Mouse (Mus musculus) liver, embryonic 16.5 days (tissue): Measurements from ENCODE around the gene Elavl4. TPM values are rescaled to one million over a fixed set of nuclear protein-coding genes. Genes with fewer than 3 reads are reported as not detected.

Source experiments
- ATAC-seq: fragments of 200-750 bp; cut with Nextera tagmentation; 2 replicates; pipeline ENCODE4 v1.8.0; 2017; ENCODE audit warnings: low read depth, mild to moderate bottlenecking, moderate number of reproducible peaks, moderate library complexity
- H3K27ac ChIP-seq: fragments of 300-500 bp; sonication (generic); 2 replicates; pipeline ENCODE4 v1.5.1; 2014; ENCODE audit warnings: mild to moderate bottlenecking, low read length
- H3K27me3 ChIP-seq: fragments of 300-500 bp; sonication (generic); 2 replicates; pipeline ENCODE4 v1.6.1; 2014; ENCODE audit warnings: low read depth, low read length, mixed read lengths; ENCODE audit not compliant: control insufficient read depth, insufficient read depth
- H3K36me3 ChIP-seq: fragments of 300-500 bp; sonication (generic); 2 replicates; pipeline ENCODE4 v1.6.1; 2014; ENCODE audit warnings: mild to moderate bottlenecking; ENCODE audit not compliant: control insufficient read depth, insufficient read depth
- H3K4me1 ChIP-seq: fragments of 300-500 bp; sonication (generic); 2 replicates; pipeline ENCODE4 v1.6.1; 2014; ENCODE audit warnings: low read depth, low read length, mixed read lengths; ENCODE audit not compliant: control insufficient read depth
- H3K4me2 ChIP-seq: fragments of 300-500 bp; sonication (generic); 2 replicates; pipeline ENCODE4 v1.6.1; 2014; ENCODE audit warnings: low read depth, low read length, mixed read lengths
- H3K4me3 ChIP-seq: fragments of 300-500 bp; sonication (generic); 2 replicates; pipeline ENCODE4 v1.5.1; 2014; ENCODE audit warnings: low read depth, mild to moderate bottlenecking, low read length
- H3K9ac ChIP-seq: fragments of 300-500 bp; sonication (generic); 2 replicates; pipeline ENCODE4 v1.6.1; 2014; ENCODE audit warnings: low read depth, low read length
- H3K9me3 ChIP-seq: fragments of 300-500 bp; sonication (generic); replicated peaks from 2 replicates; pipeline ENCODE4 v1.6.1; 2016; ENCODE audit warnings: low read length; ENCODE audit not compliant: control insufficient read depth
- WGBS: fragments of 180-500 bp; shearing (Covaris S2); extraction: QIAGEN DNeasy Blood & Tissue Kit; methylation state at CpG from one replicate; pipeline ENCODE4 v1.1.7; 2014; ENCODE audit not compliant: insufficient replicate concordance; 5-methylcytosine and 5-hydroxymethylcytosine counted together
- polyA plus RNA-seq: library from polyadenylated mRNA; unstranded; fragments of >200 nt; fragmentation: Nextera tagmentation; extraction: Ambion mirVana; gene quantifications from 2 replicates; pipeline ENCODE4 v1.2.1, GENCODE M21; 2015

The Elavl4 gene
- polyA plus RNA-seq, 1 experiment from 2014 or later, result 0.25 TPM

DNA sequence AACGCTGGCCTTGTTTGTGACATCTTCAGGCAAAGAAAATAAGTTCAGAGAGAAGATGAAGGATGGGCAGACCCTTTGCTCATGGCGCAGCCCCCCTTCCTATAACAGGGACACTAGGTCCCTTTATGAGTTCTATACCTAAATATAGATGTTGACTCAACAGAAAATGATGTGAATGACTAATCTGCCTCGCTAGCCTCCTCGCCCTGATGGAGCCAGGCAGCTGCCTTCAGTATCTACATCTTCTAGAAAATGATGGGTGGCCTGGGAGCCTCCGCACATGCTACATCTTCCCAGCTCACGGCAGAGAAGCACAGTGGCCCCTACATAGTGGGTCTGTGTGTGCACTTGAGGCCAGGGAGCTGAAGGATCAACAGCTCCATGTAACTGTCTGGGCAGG lies 137.2 kb downstream of the Elavl4 start:
- Histone ChIP-seq H3K36me3 (no peaks in the 10 kb centered on the region), H3K27me3 (no peaks in the 10 kb centered on the region), H3K27ac (no peak overlapping the region), H3K9me3 (no peaks in the 10 kb centered on the region), H3K4me2 (no peak overlapping the region), H3K4me1 (no peaks in the 10 kb centered on the region), H3K9ac (no peak overlapping the region), H3K4me3 (no peak overlapping the region)
- 68% methylated on average over 6 of the region's 6 CpGs for WGBS
- no peak for ATAC-seq

DNA sequence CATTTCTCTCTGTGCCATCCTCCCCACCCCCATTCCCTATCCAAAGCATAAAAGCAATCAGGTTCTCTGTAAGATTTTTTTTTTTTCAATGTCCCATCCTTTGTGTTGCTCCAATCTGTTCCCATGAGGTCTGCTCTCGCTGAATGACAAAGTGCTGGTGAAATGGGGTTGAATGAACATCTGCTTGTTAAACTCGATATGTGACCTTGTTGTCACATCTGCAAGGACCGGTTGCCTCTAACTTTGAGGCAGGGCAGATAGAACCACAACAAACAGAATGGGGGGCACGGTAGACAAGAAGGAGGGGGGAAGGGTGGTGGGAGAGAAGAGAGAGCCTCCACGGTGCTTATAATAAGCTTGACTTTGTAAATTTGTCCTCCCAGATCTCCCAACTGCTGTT lies 138.0 kb downstream of the Elavl4 start:
- Histone ChIP-seq H3K4me3 (no peak overlapping the region), H3K9ac (no peak overlapping the region), H3K4me1 (no peaks in the 10 kb centered on the region), H3K9me3 (no peaks in the 10 kb centered on the region), H3K4me2 (no peak overlapping the region), H3K27ac (no peak overlapping the region), H3K36me3 (no peaks in the 10 kb centered on the region), H3K27me3 (no peaks in the 10 kb centered on the region)
- no peak for ATAC-seq
- 59% methylated on average over 5 of the region's 5 CpGs for WGBS

DNA sequence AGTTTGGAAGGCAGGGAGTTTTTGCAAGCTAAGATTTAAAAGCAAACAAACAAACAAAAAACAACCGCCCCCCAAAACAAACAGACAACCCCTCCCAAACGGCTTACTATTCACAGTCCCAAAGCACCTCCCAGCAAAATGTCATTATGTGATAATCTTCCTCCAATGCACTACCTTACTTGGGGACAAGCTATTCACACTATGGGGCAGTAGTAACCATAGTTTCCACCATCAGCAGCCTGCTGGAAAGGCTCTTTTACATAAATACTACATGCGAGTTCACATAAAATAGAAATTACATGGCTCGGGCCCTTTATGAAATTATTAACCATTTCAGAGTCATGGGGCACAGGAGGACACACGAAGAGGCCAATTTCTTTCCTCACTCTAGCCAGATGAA lies 141.5 kb downstream of the Elavl4 start:
- no peaks in the 10 kb centered on the region for H3K4me1 ChIP-seq
- WGBS, result 69% methylated on average over 5 of the region's 5 CpGs
- H3K9ac ChIP-seq, result no peak overlapping the region
- no peak for ATAC-seq
- H3K36me3 ChIP-seq, result no peaks in the 10 kb centered on the region
- H3K4me3 ChIP-seq, result no peak overlapping the region
- no peaks in the 10 kb centered on the region for H3K9me3 ChIP-seq
- H3K4me2 ChIP-seq, result no peak overlapping the region
- no peaks in the 10 kb centered on the region for H3K27me3 ChIP-seq
- no peak overlapping the region for H3K27ac ChIP-seq

DNA sequence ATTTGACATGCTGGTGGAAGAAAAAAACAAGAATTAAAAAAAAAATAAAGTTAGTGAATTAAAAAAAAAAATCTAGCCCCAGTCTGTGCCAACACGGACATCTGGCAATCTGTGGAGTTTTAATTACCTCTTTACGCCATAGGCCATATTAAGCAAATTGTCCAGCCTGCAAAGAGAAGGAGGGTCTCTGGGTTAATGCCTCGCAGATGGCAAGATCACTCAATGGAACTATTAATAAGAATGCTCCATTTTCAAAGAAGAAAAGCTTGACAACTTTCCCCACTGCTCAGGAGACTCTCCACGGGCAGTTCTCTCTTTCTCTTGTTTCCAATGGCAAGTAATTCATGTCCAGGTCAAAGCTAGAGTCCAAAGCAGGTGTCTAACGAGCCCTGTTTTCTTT lies 142.1 kb downstream of the Elavl4 start:
- WGBS, result 52% methylated on average over 5 of the region's 5 CpGs
- Histone ChIP-seq H3K36me3 (no peaks in the 10 kb centered on the region), H3K27me3 (no peaks in the 10 kb centered on the region), H3K4me1 (no peaks in the 10 kb centered on the region), H3K9me3 (no peaks in the 10 kb centered on the region), H3K27ac (no peak overlapping the region), H3K4me2 (no peak overlapping the region), H3K9ac (no peak overlapping the region), H3K4me3 (no peak overlapping the region)
- ATAC-seq, result no peak

DNA sequence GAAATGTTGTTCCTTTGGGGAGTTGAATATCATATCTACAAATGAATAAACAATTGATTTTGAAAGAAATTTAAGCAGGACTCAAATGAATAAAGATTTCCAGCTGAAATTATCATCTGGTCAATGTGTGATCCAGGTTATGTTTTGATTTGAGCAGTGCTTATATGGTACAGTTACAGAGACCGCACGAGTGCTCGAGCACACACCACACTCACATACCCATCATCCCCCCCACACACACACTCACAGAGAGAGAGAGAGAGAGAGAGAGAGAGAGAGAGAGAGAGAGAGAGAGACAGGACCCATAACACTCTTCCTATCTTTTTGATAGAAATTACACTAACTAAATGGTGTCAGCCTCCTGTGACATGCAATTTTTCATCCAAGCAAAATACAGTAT lies 150.0 kb downstream of the Elavl4 start:
- H3K36me3 ChIP-seq, result no peaks in the 10 kb centered on the region
- H3K27ac ChIP-seq, result no peak overlapping the region
- H3K27me3 ChIP-seq, result no peaks in the 10 kb centered on the region
- WGBS, result 65% methylated on average over 3 of the region's 3 CpGs
- no peaks in the 10 kb centered on the region for H3K4me1 ChIP-seq
- no peak overlapping the region for H3K9ac ChIP-seq
- ATAC-seq, result no peak
- no peak overlapping the region for H3K4me3 ChIP-seq
- no peaks in the 10 kb centered on the region for H3K9me3 ChIP-seq
- no peak overlapping the region for H3K4me2 ChIP-seq

DNA sequence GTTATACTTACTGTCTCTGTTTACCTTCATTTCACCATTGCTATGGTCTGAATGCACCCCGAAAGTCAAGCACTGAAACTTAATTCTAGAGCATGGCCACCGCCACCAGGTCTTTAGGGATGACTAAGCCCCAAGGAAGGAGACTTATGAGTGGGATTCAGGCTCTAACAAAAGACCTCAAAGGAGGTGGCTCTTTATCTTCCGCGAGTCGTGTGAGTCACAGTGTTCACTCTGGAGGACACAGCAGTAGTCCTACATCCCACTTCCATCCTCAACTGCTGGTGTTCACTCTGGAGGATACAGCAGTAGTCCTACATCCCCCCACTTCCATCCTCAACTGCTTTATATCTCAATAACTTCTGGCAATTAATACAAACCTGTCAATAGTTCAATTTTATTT lies 151.8 kb downstream of the Elavl4 start:
- 70% methylated on average over 5 of the region's 5 CpGs for WGBS
- Histone ChIP-seq H3K27ac (no peak overlapping the region), H3K9ac (no peak overlapping the region), H3K4me1 (no peaks in the 10 kb centered on the region), H3K27me3 (no peaks in the 10 kb centered on the region), H3K9me3 (no peaks in the 10 kb centered on the region), H3K4me2 (no peak overlapping the region), H3K36me3 (no peaks in the 10 kb centered on the region), H3K4me3 (no peak overlapping the region)
- ATAC-seq, result no peak

DNA sequence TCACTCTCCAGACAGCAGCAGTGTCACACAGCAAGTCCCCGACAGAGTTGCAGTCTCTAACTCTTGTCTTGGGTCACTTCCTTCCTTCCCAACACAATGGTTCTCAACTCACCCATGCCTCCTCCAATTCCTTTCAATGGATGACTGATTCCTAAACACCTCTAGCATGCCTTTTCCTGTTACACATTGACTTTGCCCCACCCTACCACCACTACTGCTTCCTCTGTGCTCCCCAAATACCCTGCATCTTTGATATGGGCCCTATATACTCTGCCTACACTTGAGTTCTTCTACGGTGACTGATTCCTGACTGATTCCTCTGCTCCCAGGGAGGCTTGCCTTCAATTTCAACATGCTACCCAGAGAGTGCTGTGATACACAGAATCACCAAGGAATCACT lies 153.1 kb downstream of the Elavl4 start:
- H3K27ac ChIP-seq, result no peak overlapping the region
- ATAC-seq, result no peak
- WGBS, result 36% methylated on average over 2 of the region's 2 CpGs

DNA sequence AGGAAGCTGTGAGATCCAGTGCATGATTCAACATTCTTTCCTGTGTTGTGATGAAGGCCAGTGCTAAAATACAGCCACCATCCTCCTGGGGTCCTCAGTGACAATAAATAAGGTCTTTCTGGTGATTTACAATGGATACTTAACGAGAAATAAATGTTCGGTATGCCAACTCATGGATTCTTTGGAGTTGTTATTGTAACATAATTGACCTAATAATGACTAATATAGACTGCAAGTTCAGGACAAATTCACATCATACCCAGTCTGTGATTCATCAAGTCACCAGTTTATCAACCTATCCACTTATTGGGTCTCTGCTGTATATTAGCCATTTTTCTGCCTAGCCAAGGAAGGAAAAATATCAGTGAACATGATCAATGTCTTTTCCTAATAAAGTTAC lies 174.4 kb downstream of the Elavl4 start:
- Histone ChIP-seq H3K9me3 (no peaks in the 10 kb centered on the region), H3K4me2 (no peak overlapping the region), H3K4me1 (no peaks in the 10 kb centered on the region), H3K4me3 (no peak overlapping the region), H3K9ac (no peak overlapping the region), H3K36me3 (no peaks in the 10 kb centered on the region), H3K27ac (no peak overlapping the region), H3K27me3 (no peaks in the 10 kb centered on the region)
- no peak for ATAC-seq
- 63% methylated on average over 2 of the region's 2 CpGs for WGBS

More for the DNA sequence above, 153.1 kb downstream of the Elavl4 start:
- Histone ChIP-seq H3K4me1 (no peaks in the 10 kb centered on the region), H3K9me3 (no peaks in the 10 kb centered on the region), H3K4me2 (no peak overlapping the region), H3K4me3 (no peak overlapping the region), H3K9ac (no peak overlapping the region), H3K27me3 (no peaks in the 10 kb centered on the region), H3K36me3 (no peaks in the 10 kb centered on the region)

DNA sequence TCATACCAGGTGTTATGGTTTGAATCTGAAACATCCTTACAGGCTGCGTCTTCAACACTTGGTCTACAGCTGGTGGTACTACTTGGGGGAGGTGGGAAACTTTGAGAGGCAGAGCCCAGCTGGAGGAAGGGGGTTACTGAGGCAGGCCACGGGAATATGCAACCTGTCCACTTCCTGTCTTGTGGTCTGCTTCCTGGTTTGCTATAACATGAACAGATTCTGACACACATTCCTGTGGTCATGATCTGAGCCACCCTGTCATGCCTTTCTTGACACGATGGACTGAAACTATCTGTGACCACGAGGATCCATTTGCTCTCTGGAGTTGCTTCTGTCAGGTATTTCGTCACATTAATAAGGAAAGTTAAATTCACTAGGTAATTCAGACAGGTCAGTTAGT lies 179.7 kb downstream of the Elavl4 start:
- H3K27ac ChIP-seq, result no peak overlapping the region
- no peak overlapping the region for H3K4me2 ChIP-seq
- H3K4me3 ChIP-seq, result no peak overlapping the region
- no peaks in the 10 kb centered on the region for H3K27me3 ChIP-seq
- no peak for ATAC-seq
- no peak overlapping the region for H3K9ac ChIP-seq
- no peaks in the 10 kb centered on the region for H3K4me1 ChIP-seq
- no peaks in the 10 kb centered on the region for H3K36me3 ChIP-seq
- H3K9me3 ChIP-seq, result no peaks in the 10 kb centered on the region
- WGBS, result 37% methylated on average over 5 of the region's 5 CpGs

DNA sequence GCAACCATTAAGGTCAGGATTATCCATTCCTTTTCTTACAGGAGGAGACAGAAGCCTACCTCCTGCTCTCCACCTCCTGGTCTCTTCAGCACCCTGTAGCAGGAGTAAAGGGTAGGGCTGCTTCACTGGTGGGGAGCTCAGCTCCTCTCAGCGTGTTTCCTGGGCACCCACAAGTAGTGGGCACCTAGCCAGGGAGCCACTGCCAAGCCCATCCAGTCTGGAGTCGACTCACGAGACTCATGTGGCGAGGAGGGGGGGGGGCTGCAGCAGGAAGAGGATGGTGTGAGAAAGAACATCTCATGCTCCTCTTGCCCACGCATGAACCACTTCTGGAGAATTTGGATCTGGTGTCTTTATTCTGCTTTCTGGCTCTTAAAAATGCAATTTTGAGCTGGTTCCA lies 186.5 kb downstream of the Elavl4 start:
- no peaks in the 10 kb centered on the region for H3K36me3 ChIP-seq
- H3K9ac ChIP-seq, result no peak overlapping the region
- H3K4me2 ChIP-seq, result no peak overlapping the region
- no peak overlapping the region for H3K27ac ChIP-seq
- no peaks in the 10 kb centered on the region for H3K9me3 ChIP-seq
- WGBS, result 55% methylated on average over 5 of the region's 5 CpGs
- ATAC-seq, result no peak
- H3K27me3 ChIP-seq, result no peaks in the 10 kb centered on the region
- H3K4me1 ChIP-seq, result no peaks in the 10 kb centered on the region
- H3K4me3 ChIP-seq, result no peak overlapping the region
